Mouse (Mus musculus) spleen, adult 18-20 months (tissue): ENCODE data around the gene Actrt3.
"Not testable (repeated sequence)": the region's sequence is repeated elsewhere in the genome, so short reads cannot be mapped to it uniquely, and the experiment has no call there.

Source experiments
- DNase-seq, 2 experiments: peaks; one replicate each; pipeline ENCODE4 v3.0.0; 2022; ENCODE audit warnings: mixed read lengths in 2 of 2

Actrt3 gene

DNA sequence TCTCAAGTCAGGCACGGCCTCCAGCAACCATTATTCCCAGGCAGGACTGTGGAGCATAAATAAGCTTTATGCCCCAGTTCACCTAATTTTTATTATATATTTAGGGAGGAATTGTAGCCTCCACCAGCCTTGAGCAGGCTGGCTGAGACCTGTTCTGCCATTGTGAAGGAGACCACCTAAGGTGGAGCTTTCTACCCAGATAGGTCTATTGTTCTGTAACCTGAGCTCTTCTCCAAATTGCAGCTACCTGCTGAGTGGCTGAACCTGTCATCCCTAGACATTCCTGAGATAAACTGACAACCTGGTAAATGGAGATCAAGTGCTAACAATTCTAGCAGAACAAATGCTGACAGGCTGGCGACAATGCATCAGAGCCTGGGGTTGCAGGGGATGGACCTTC lies 33.4 kb downstream of the Actrt3 start:
- not testable (repeated sequence) for DNase-seq

DNA sequence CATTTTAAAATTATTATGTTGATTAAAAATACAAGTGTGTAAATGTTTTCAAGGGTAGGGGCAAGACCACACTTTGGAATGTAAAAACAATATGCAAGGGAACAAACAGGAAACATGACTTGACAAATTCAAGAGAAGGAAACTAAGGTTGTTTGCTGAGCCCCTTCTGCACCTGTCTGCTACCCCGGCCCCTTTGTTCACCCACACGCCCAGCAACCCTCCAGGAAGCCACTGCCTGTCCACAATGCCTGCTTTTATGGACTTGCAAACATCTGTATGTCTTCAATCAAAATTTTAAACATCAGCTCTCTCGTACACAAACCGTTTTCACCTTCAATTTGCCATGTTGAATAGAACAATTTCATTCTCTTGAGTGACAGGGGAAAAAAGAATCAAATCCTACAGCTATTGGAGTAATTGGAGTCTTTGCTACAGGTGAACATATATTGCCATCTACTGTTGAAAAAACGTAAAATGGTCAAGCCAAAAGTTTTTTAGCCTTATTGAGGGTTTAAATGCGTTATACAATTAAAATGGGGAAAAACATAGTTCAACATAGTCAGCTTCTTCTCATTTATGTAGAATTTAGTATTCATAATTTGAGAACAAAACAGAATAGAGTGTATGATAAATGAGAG lies 38.9 kb downstream of the Actrt3 start:
- DNase-seq, result no peak

- DNase-seq, result no peak
Measured at GRCm38 (mm10) chr3:30553741-30554140, 46.0 kb downstream of the Actrt3 start.

DNA sequence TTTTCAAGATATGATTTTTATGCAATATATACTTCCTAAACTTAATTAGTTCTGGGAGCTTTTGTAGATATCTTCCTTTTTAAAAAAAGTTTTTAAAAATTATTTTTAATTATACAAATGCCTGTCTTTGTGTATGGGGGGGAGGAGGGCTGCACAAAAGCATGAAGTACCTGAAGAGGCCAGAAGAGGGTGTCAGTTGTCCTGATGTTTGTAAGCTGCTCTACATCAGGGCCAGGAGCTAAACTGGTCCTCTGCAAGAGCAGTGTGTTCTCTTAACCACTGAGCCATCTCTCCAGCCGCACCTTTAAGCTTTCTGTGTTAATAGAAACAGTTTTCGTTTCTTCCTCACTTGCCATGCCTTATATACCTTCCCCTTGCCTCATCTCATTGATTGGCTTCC lies 49.5 kb downstream of the Actrt3 start:
- DNase-seq, result no peak

- DNase-seq, result no peak
Measured at GRCm38 (mm10) chr3:30548928-30549327, 50.8 kb downstream of the Actrt3 start.

- DNase-seq, result no peak
Measured at GRCm38 (mm10) chr3:30547908-30548307, 51.8 kb downstream of the Actrt3 start, which contains the start of gene Mecom. Gene Mecom, minus strand, starts transcription at chr3:30548008.
